Mouse (Mus musculus) hindbrain, postnatal 0 days (tissue): ENCODE measurements around the gene Sim2. TPM values are rescaled to one million over a fixed set of nuclear protein-coding genes. Genes with fewer than 3 reads are reported as not detected.

Source experiments
- ATAC-seq: fragments of 200-750 bp; cut with Nextera tagmentation; 2 replicates; pipeline ENCODE4 v1.8.0; 2017; ENCODE audit warnings: mild to moderate bottlenecking, moderate TSS enrichment, moderate library complexity
- DNase-seq: peaks from one replicate; pipeline ENCODE4 v3.0.0-alpha.2; 2015; ENCODE audit warnings: low spot score
- H3K27ac ChIP-seq: fragments of 300-500 bp; sonication (generic); 2 replicates; pipeline ENCODE4 v1.5.1; 2014; ENCODE audit warnings: mild to moderate bottlenecking
- H3K27me3 ChIP-seq: fragments of 300-500 bp; sonication (generic); 2 replicates; pipeline ENCODE4 v1.6.1; 2014; ENCODE audit warnings: low read length, mixed read lengths; ENCODE audit not compliant: insufficient read depth
- H3K36me3 ChIP-seq: fragments of 300-500 bp; sonication (generic); 2 replicates; pipeline ENCODE4 v1.6.1; 2014; ENCODE audit warnings: low read length, mixed read lengths; ENCODE audit not compliant: insufficient read depth
- H3K4me1 ChIP-seq: fragments of 300-500 bp; sonication (generic); 2 replicates; pipeline ENCODE4 v1.6.1; 2014; ENCODE audit warnings: antibody characterized with exemption, low read length, mixed read lengths; ENCODE audit not compliant: insufficient read depth
- H3K4me2 ChIP-seq: fragments of 300-500 bp; sonication (generic); 2 replicates; pipeline ENCODE4 v1.6.1; 2014; ENCODE audit warnings: low read depth, mild to moderate bottlenecking, low read length, moderate library complexity, mixed read lengths
- H3K4me3 ChIP-seq: fragments of 300-500 bp; sonication (generic); 2 replicates; pipeline ENCODE4 v1.5.1; 2014; ENCODE audit warnings: low read length
- H3K9ac ChIP-seq: fragments of 300-500 bp; sonication (generic); replicated peaks from 2 replicates; pipeline ENCODE4 v1.6.1; 2014; ENCODE audit warnings: mild to moderate bottlenecking, low read length, moderate library complexity, mixed read lengths
- H3K9me3 ChIP-seq: fragments of 300-500 bp; sonication (generic); 2 replicates; pipeline ENCODE4 v1.6.1; 2016; ENCODE audit warnings: low read length, mixed read lengths
- CTCF ChIP-seq: IDR thresholded peaks from 2 replicates; pipeline ENCODE4 v1.5.1; 2016; ENCODE audit warnings: antibody characterized with exemption, control low read depth, low read depth
- WGBS: fragments of 180-500 bp; shearing (Covaris S2); extraction: QIAGEN DNeasy Blood & Tissue Kit; methylation state at CpG from one replicate; pipeline ENCODE4 v1.1.7; 2014; 5-methylcytosine and 5-hydroxymethylcytosine counted together
- polyA plus RNA-seq: library from polyadenylated mRNA; unstranded; fragments of >200 nt; fragmentation: Nextera tagmentation; extraction: Ambion mirVana; gene quantifications from 2 replicates; pipeline ENCODE4 v1.2.1, GENCODE M21; 2015
- total RNA-seq: library from RNA; depleted of rRNA; stranded (reverse); fragments of >200 nt; gene quantifications from 2 replicates; pipeline ENCODE4 v1.2.3, GENCODE M21; 2014

Gene Sim2
- total and polyA plus RNA-seq, 2 experiments from 2014 or later, result not detected

DNA sequence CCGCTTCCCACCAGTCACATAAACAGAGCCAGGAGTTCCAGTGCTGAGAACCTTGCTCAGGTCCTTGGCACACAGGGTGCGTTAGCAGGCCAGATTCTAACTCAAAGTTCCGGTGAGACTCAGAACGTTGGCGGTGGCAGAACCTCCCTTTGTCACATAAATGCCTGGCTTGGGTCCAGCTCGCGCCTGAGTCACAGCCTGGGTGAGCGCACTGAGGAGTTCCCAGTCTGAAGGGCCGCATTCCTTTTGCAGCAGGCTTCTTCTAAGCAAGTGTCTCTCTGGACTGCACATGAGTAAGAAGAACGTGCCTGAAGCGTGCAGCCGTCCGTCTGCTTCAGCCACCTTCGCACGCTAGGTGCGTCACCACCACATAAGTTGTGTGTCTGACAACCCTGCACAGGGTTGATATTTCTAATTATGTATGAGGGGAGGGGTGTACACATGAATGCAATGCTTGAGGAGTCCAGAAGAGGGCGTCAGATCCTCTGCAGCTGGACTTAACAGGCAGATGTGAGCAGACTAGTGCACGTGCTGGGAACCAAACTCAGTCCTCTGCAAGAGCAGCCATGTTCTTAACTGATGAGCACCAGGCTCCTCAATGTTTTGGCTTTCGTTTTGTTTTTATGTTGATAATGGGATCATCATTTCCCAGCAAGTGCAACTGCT, 9.2 kb upstream of the Sim2 start:
- TF ChIP-seq CTCF, result no peak; the same call in 1 of the 2 replicates
- peaks cover 58% of the 10 kb centered on the region for H3K27me3 ChIP-seq
- no peak for DNase-seq

GRCm38 (mm10) chr16:94078318-94079074, 6.2 kb upstream of the Sim2 start:
- WGBS, result 3% methylated on average over 23 of the region's 23 CpGs

More for the DNA sequence above, 9.2 kb upstream of the Sim2 start:
- Histone ChIP-seq H3K9ac (no peak overlapping the region), H3K4me1 (no peaks in the 10 kb centered on the region), H3K4me2 (no peak overlapping the region), H3K9me3 (no peaks in the 10 kb centered on the region), H3K36me3 (no peaks in the 10 kb centered on the region), H3K4me3 (no peak overlapping the region), H3K27ac (no peak overlapping the region)
- ATAC-seq, result no peak
- WGBS, result 39% methylated on average over 19 of the region's 19 CpGs

DNA sequence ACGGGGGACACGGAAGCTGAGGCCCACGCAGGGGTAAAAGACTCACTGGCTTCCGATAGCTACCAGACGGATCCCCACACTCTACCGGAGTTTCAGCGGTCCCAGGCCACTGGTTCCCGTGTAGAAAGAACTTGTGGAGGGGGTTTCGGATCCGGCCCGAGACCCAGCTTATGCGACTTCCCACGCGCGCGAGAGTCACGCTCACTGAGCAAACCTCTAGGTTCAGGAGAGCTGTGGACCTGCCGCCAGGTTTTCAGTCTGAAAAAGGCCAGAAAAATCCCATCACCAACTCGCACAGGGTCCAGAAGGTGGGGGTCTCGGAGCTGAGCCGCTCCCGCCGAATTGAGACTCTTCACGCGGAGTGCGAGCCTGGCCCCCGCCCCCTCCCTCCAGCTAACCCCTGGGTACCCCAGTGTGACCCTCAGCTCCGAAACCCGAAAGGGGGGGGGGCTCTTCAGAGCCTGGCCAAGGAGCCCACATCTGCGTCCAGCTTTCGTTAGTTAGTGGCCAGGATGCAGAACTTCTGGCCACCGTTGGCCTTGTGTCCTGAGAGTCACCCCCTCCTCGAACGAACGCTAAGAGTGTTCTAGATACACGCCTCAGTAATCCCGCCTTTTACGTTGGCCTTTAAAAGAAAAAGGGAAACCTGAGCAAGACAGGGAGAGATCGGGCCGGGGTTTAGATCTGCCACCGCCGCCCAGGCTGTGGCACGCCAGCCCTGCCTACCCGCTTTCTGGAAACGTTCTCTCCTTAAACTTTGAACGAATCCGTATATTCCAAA, 5.5 kb upstream of the Sim2 start:
- no peaks in the 10 kb centered on the region for H3K9me3 ChIP-seq
- TF ChIP-seq CTCF, result no peak
- H3K36me3 ChIP-seq, result no peaks in the 10 kb centered on the region
- H3K4me2 ChIP-seq, result no peak overlapping the region
- no peak overlapping the region for H3K4me3 ChIP-seq
- H3K9ac ChIP-seq, result no peak overlapping the region
- peaks cover 91% of the 10 kb centered on the region for H3K27me3 ChIP-seq
- H3K4me1 ChIP-seq, result no peaks in the 10 kb centered on the region
- no peak for ATAC-seq
- H3K27ac ChIP-seq, result no peak overlapping the region
- 2% methylated on average over 47 of the region's 47 CpGs for WGBS
- no peak for DNase-seq

More at GRCm38 (mm10) chr16:94078318-94079074, 6.2 kb upstream of the Sim2 start:
- H3K36me3 ChIP-seq, result no peaks in the 10 kb centered on the region
- H3K4me3 ChIP-seq, result no peak overlapping the region
- H3K4me1 ChIP-seq, result no peaks in the 10 kb centered on the region
- H3K9me3 ChIP-seq, result no peaks in the 10 kb centered on the region
- TF ChIP-seq CTCF, result no peak
- no peak for DNase-seq
- no peak overlapping the region for H3K9ac ChIP-seq
- H3K4me2 ChIP-seq, result no peak overlapping the region
- peaks cover 86% of the 10 kb centered on the region for H3K27me3 ChIP-seq
- no peak overlapping the region for H3K27ac ChIP-seq
- no peak for ATAC-seq

DNA sequence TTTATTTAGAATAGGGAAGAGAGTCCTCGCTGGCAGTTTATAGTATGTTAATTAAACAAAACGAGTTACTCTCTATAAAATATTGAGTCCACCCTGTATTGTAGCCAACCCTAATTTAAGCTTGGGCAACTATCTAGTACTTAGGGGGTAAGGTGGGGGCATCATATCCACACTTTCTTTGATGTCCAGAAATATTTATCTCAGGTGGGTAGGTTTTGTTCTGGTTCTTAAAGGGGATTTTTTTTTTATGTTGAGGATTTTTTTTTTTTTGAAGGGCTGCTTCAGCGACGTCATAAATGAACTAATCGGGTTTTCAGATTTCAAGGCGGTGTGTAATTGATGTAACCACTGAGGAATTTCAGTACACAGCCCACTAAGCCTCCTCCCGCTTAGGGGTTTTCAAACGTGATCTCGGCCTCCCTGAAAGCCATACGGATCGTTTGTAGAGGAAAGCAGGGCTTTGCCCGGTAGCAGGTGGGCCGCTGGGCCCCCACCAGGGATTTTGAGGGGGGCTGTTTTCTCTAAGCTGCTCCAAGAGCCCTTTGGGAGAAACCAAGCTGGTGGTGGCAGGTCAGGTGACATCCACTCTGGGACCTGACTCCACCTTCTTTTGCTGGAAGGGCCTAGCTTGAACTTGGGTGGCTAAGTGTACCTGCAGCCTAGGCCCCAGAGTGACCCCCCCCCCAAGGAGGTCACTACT, 4.7 kb upstream of the Sim2 start:
- H3K27me3 ChIP-seq, result peaks cover 94% of the 10 kb centered on the region
- DNase-seq, result no peak
- no peaks in the 10 kb centered on the region for H3K9me3 ChIP-seq
- no peak overlapping the region for H3K4me2 ChIP-seq
- ATAC-seq, result no peak
- no peaks in the 10 kb centered on the region for H3K36me3 ChIP-seq
- WGBS, result 1% methylated on average over 13 of the region's 13 CpGs
- H3K27ac ChIP-seq, result no peak overlapping the region
- H3K4me3 ChIP-seq, result no peak overlapping the region
- no peaks in the 10 kb centered on the region for H3K4me1 ChIP-seq
- TF ChIP-seq CTCF, result no peak
- no peak overlapping the region for H3K9ac ChIP-seq

DNA sequence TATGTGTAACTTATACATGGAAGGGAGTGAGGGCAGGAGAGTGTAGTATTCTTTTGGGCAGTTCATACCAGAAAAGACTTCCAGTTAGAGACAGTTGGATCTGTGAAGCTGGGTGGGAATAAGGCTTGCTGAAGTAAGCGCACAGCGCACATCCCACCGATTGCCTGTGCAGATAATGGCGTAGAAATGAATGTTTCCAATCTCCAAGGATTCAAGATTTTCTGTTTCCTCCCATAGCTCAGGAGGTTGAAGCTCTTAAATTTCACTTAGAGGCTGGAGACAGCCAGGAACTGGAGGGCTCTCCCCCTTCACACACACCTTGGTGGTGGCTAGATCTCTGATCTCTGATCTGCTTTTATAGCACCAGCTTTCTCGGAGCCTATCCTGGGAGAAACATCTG, 3.1 kb upstream of the Sim2 start:
- no peak for DNase-seq
- Histone ChIP-seq H3K4me2 (no peak overlapping the region), H3K27ac (no peak overlapping the region), H3K4me3 (no peak overlapping the region), H3K9me3 (no peaks in the 10 kb centered on the region), H3K4me1 (no peaks in the 10 kb centered on the region), H3K9ac (no peak overlapping the region), H3K27me3 (peaks cover 87% of the 10 kb centered on the region), H3K36me3 (no peaks in the 10 kb centered on the region)
- WGBS, result 11% methylated on average over 5 of the region's 5 CpGs
- no peak for TF ChIP-seq CTCF
- ATAC-seq, result no peak

DNA sequence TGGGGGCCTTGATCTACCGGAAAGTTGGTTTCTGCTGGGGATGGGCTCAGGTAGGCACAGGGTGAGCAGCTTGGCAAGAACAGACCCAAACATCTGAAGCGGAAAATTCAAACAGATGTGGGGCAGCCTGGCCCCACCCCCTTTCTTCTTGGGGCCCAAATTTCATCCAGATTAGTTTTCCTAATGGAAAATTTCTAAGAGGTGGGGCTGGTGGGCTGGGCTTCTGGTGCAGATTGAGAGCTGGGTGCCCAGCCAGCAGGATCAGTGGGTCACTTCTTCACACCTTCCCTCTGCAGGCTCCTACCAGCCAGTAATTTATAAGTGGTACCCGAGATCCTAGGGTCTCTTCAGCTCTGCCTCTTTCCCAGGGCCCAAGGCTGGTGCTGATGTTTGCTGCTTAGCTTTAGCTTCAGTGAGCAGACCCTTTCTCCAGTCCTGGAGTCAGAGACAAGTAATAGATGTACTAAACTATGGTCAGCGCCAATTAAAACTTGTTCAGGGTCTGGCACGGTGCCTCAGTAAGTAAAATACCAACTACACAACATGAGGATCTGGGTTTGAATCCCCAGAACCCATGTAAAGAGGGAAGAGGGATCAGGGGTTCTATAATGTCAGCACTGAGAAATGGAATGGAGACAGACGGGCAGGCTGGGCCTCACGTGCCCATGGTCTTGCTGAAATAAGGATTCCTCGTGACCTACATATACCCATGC, 2.6 kb upstream of the Sim2 start:
- no peak for ATAC-seq
- WGBS, result 9% methylated on average over 8 of the region's 8 CpGs
- no peaks in the 10 kb centered on the region for H3K36me3 ChIP-seq
- H3K4me2 ChIP-seq, result no peak overlapping the region
- H3K27ac ChIP-seq, result no peak overlapping the region
- peaks cover 88% of the 10 kb centered on the region for H3K27me3 ChIP-seq
- H3K9ac ChIP-seq, result no peak overlapping the region
- no peak for TF ChIP-seq CTCF
- H3K4me1 ChIP-seq, result no peaks in the 10 kb centered on the region
- no peaks in the 10 kb centered on the region for H3K9me3 ChIP-seq
- no peak for DNase-seq
- H3K4me3 ChIP-seq, result no peak overlapping the region
